Mouse (Mus musculus): ENCODE data around the gene Kctd10.

GRCm38 (mm10) chr5:114323105-114323790, 57.1 kb downstream of the Kctd10 start:
- TF ChIP-seq TAL1 (conservative IDR thresholded peaks at IDR 0.05; ENCODE audit: low read depth, low read length) (no peak), CTCF (IDR thresholded peaks at IDR 0.05; ENCODE audit: low read depth, low read length) (no peak), GATA1 (IDR thresholded peaks at IDR 0.05; ENCODE audit: borderline replicate concordance, low read length) (no peak), POLR2AphosphoS5 (IDR thresholded peaks at IDR 0.05; ENCODE audit: insufficient replicate concordance, low read depth, low read length) (no peak)

Data from G1E (cell line).